Mouse (Mus musculus) left cerebral cortex, adult 8-10 months (tissue): ENCODE results near the gene Nudt22. TPM values are rescaled to one million over a fixed set of nuclear protein-coding genes. Genes with fewer than 3 reads are reported as not detected.

Source experiments
- DNase-seq, 2 experiments: peaks; one replicate each; pipeline ENCODE4 v3.0.0; 2022; ENCODE audit warnings: low spot score in 2 of 2
- total RNA-seq, 4 experiments: library from RNA; stranded (reverse); gene quantifications; 2 replicates each; pipeline ENCODE4 v1.2.4; 2022

Nudt22 gene
- total RNA-seq, 4 experiments from 2014 or later = 13.8 to 17.0 (median 16.2) TPM

DNA sequence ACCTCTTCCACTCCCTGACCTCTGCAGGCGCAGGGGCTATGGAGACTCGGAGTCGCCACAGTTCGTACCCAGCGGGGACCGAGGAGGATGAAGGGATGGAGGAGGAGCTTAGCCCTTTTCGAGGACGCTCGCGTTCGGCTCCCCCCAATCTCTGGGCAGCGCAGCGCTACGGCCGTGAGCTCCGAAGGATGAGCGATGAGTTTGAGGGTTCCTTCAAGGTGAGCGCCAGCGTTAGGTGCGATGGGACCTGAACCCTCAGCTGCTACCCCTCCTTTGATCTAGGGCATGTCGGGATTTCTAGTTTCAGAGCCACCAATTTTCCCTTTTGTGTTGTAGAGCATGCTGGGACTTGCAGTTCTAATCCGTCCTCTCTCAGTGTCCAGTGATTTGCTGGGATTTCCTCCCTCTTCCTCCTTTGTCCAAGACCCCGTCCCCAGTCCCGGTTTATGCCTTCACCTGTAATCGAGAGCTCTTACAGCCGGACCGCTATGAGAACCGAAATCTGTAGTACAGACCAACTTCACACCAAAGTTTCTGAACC lies 45.2 kb downstream of the Nudt22 start:
- peak in 1 of 2 experiments; percentile 51 for DNase-seq

DNA sequence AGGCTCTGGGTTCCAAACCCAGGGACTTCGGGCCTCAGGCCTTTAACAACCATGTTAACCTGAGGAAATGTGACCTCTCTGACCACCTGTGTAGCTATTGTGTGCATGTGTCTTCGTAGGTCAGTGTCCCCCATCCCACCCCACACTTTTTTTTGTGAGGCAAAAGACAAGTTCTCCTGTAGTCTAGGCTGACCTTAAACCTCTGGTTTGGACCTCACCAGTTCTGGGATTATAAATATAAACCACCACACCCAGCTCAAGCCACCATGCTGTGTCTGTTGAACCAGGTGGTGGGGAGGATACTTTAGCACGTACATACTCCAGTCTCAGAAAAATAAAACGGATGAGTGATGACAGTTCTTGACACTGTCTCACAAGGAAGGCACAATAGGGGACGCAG lies 46.0 kb downstream of the Nudt22 start:
- DNase-seq = no peak

DNA sequence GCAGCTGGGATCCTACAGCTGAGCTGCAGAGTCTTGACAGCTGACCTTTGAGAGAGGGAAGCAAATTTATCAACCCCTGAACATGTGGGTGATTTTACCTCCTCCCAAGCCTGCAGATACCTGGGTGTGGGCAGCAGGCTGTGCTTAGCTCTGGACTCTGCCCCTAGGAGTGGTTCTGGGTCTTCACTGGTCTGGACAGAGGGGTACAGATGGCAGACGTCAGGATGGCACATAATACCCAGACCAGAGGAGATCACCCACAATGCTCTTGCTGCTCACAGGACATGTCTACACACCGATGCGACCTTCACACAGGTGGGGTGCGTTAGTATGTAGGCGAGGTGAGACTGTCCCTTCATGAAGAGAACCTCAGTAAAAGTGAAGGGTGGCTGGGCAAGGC lies 46.4 kb downstream of the Nudt22 start:
- no peak for DNase-seq

DNA sequence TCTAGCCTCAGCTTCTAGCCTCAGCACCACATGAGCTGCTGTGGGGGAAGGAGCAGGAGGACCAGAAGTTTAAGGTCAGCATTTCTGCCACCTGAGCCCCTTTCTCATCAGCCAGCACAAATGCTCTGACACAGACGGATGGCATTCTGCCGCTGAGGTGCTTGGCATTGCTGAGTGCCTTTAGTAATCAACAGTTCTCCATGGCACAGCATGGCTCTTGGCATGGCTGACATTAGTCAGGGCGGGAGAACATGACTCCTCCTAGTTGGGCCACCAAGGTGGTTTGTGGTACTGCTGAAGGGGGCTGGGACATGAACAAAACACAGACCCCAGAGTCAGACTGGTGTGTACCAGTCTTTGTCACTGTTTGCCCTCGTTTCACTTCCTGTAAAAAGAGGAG lies 47.7 kb downstream of the Nudt22 start:
- DNase-seq = no peak

DNA sequence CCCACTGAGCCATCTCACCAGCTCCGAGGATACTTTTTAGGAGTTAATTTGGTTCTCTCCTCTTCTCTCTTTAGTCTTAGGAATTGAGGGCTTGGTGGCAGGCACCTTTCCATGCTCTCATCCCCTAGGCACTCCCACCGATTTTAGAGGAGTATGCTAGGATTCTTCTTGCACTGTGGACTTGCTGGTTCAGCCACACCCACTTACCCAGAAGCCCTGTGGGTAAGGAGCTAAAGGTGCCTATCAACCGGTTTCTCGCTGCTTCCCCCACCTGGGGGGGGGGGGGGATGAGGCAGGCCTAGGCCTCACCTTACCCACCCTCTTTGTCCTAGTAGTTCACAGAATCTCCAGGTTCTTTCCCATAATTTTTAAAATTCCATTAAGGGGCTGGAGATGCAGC lies 48.2 kb downstream of the Nudt22 start:
- no peak for DNase-seq

DNA sequence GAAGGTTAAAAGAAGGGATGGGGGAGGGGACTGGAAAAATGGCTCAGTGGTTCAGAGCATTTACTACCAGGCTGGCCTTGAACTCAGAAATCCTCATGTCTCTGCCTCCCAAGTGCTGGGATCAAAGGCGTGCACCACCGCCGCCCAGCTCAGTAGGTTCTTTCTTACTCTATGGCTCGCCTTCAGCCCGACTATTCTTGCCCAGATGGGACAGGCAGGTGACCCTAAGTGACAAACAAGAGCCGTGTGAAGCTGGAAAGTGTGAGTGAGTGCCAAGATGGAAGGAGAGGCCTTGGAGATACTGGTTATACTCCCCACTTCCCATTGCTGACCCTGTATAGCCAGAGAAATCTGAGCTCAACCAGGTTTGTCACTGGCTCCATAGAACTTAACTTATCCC lies 52.2 kb downstream of the Nudt22 start:
- no peak for DNase-seq

Other genes with a start within 250 kb of the Nudt22 start
- gene Rps6ka4, start 155.5 kb downstream of the Nudt22 start, total RNA-seq = 10 to 100 TPM; 41.9 to 59.0 (median 49.0) TPM
- gene Ccdc88b, start 137.9 kb downstream of the Nudt22 start, total RNA-seq = 1 to 10 TPM; 4.6 to 6.3 (median 5.8) TPM
- 10 to 100 TPM; 35.0 to 55.2 (median 44.9) TPM for gene Trmt112, start 86.4 kb downstream of the Nudt22 start, total RNA-seq
- gene Prdx5, start 86.0 kb downstream of the Nudt22 start, total RNA-seq = 100 to 1,000 TPM; 294 to 374 (median 338) TPM
- 10 to 100 TPM; 60.5 to 66.0 (median 63.4) TPM for gene Esrra, start 74.3 kb downstream of the Nudt22 start, total RNA-seq
- 10 to 100 TPM; 15.5 to 18.5 (median 16.6) TPM for gene Catsperz, start 70.7 kb downstream of the Nudt22 start, total RNA-seq
- 10 to 100 TPM; 25.0 to 31.5 (median 25.7) TPM for gene Kcnk4, start 61.6 kb downstream of the Nudt22 start, total RNA-seq
- 10 to 100 TPM; 34.6 to 44.9 (median 37.6) TPM for gene Bad, start 54.3 kb downstream of the Nudt22 start, total RNA-seq
- gene Gpr137, start 53.6 kb downstream of the Nudt22 start, total RNA-seq = 100 to 1,000 TPM; 101 to 106 (median 104) TPM
- 10 to 100 TPM; 56.6 to 72.1 (median 59.0) TPM for gene Ppp1r14b, start 21.1 kb downstream of the Nudt22 start, total RNA-seq
- 10 to 100 TPM; 13.8 to 18.2 (median 14.5) TPM for gene Plcb3, start 19.6 kb downstream of the Nudt22 start, total RNA-seq
- gene Fkbp2, start 15.6 kb downstream of the Nudt22 start, total RNA-seq = 100 to 1,000 TPM in 2 of 4 experiments, 10 to 100 TPM in 2; 79.1 to 129 (median 98.4) TPM
- 100 to 1,000 TPM in 3 of 4 experiments, 10 to 100 TPM in 1; 98.9 to 107 (median 104) TPM for gene Vegfb, start 8.5 kb downstream of the Nudt22 start, total RNA-seq
- 10 to 100 TPM; 27.0 to 32.6 (median 29.7) TPM for gene Dnajc4, start 3.5 kb downstream of the Nudt22 start, total RNA-seq
- gene Trpt1, start within 50 bp of the Nudt22 start, total RNA-seq = 10 to 100 TPM; 20.2 to 25.3 (median 21.3) TPM
- gene Fermt3, start 23.4 kb upstream of the Nudt22 start, total RNA-seq = 10 to 100 TPM in 1 of 4 experiments, 1 to 10 TPM in 3; 4.1 to 11.5 (median 7.1) TPM
- 100 to 1,000 TPM; 160 to 199 (median 183) TPM for gene Stip1, start 43.9 kb upstream of the Nudt22 start, total RNA-seq
- gene Macrod1, start 60.7 kb upstream of the Nudt22 start, total RNA-seq = 10 to 100 TPM; 16.7 to 19.7 (median 18.0) TPM
- 10 to 100 TPM; 35.6 to 42.2 (median 39.1) TPM for gene Flrt1, start 109.6 kb upstream of the Nudt22 start, total RNA-seq
- 100 to 1,000 TPM; 267 to 296 (median 278) TPM for gene Otub1, start 210.2 kb upstream of the Nudt22 start, total RNA-seq
- 1,000 to 10,000 TPM; 1,021 to 1,102 (median 1,060) TPM for gene Cox8a, start 221.5 kb upstream of the Nudt22 start, total RNA-seq
- gene Naa40, start 245.1 kb upstream of the Nudt22 start, total RNA-seq = 10 to 100 TPM; 30.6 to 39.2 (median 32.3) TPM